Mouse (Mus musculus) left cerebral cortex, adult 9 months (tissue): ENCODE measurements around the gene Kremen2.

Experiments used
- DNase-seq, 2 experiments: peaks; one replicate each; pipeline ENCODE4 v3.0.0; 2022; ENCODE audit warnings: low spot score in 2 of 2

The Kremen2 gene

DNA sequence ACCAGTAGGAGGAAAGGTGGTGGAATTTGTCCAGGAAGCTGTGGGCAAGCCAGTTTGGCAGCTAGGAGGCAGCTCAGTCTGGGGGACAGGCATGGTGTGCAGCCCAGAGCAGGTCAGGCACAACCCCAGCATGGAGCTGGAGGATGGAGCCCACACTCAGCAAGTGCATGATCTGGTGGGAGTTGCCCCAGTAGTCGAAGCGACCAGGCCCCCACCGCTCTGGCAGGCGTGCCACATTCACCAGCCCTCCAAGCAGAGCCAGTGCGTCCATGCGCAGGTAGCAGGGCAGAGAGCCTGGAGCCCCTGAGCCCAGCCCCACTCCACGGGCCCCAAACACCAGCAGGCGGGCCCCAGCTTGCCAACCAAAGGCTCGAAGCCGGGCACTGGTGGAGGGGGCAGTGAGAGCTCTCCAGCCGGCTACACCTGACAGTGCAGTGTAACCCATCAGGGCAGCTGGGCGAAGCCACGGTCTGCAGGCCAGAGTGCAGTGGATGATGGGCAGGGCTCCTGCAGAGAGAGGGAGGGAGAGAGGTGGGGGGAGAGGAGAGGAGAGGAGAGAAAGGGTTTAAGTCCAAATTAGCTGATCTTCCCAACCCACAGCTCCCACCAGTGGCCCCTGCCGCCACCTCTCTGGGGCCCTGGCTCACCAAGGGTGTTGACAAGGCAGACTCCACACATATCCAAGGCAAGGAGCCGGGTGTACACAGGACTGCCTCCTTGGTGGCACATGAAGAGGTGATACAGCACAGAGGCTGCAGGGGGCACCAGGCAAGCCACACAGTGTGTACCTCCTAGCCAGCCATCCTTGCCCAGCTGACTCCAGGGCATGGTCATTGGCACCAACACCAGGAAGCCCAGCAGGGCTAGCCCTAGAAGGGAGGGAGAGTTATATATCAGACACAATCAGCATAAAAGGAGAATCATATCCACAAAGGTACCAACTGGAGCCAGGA, 7.9 kb downstream of the Kremen2 start:
- no peak for DNase-seq

DNA sequence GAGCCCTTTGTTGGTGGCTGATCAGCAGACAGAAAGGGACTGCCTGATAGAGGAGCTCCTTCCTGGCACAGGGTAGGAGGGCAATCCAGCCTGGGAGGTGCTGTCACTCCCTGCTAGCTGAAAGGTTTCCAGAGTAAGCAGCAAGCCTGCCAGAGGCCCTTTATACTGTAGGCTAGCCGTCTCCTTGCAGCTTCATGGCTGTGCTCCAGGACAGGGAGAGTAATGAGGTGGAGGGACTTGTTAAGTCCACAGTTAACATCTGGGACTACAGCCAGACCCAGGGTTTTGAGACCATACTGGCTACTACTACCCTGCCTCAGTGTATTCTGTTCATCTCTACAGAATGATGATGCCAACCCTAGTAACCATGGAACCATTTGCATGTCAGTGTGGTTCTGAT, 11.3 kb downstream of the Kremen2 start:
- DNase-seq, result no peak

DNA sequence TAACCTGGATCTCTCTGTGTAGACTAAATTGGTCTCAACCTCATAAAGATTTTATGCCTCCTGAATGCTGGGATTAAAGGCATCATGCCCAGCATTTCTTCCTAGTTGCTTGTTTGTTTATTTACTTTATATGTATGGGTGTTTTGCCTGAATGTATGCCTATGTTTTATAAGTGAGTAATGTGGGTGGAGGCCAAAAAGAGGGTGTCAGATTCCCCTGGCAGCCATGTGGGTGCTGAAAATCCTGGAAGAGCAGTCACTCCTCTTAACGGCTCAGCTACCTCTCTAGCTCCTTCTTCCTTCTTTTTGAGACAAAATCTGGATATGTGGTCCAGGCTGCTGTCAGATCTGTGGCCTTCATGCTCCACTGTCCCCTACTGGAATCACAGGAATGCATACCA, 15.2 kb downstream of the Kremen2 start:
- no peak for DNase-seq

DNA sequence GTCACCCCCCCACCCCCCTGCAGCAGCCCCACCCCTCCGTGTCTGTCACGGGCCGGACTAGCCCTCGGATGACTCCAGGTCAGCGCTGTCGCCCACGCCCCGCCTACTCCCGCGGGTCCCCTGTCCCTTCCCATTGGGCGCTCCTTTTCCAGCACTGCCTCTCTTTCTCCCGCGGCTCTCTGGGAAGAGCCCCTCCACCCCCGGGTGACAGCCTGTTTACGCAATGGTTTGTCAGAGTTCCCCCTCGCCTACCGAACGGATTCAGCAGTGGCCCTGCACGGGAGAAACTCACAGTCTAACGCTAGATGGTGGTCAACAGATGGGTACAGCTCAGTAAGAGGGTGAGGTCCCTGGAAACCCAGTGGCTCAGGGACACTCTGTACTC, 18.9 kb downstream of the Kremen2 start:
- peak in 1 of 2 experiments; percentile 60 for DNase-seq

DNA sequence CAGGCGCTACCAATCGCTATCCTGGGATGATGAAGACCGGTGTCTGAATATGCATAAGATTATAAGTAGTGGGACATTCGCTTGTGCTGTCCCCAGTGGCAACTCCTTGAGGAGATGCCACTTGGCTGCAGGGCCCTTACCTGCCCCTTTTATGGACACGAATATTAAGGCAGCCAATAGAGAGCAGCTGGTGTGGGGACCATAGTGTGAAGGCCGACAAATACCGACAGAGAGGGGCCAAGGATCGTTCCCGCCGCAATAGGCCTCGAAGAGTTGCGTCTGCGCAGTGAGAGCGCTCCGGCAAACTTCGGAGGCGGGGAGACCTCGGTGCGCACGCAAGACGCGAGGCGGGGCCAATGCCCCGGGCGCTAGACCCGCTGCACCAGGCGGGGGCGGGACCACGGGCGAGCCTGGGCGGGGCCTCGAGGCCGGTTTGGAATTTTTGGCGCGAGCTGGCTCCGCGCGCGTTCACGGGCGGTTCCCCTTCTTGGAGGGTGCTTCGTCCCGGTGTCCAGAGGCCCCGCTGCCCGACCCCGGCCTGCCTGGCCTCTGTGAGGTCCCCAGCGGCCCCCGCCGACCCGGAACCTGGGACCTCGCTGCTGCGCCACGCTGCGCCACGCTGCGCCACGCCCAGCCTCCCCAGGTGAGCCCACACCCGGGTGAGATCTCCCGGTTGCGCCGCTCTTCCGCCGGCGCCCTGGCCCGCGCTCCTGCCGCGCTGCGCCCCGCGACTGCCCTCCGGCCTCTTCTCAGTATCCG, 19.5 kb downstream of the Kremen2 start, which contains the start of gene Pkmyt1:
Pkmyt1 (plus strand) TSS at position 338 of the 759 bp plus-strand sequence.
- peak; percentile 85 to 93 for DNase-seq

DNA sequence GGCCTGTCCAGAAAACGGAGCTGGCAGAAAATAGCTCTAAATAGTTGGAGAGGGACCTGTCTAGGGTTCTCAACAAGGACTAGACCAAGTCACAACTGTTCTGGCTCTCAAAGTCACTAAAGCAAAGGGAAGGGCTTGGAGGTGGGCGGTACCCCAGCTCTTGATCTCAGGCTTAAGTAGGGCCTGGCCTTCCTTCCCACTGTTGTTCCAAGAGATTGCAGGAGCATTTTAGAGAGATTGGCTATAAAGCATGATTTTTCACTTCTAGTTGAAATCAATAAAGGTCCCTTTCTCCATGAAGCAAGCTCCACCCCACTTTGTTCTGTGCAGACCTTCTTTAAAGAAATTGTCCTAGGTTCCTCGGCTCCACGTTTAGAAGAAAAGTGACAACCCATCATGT, 20.2 kb downstream of the Kremen2 start:
- no peak for DNase-seq

DNA sequence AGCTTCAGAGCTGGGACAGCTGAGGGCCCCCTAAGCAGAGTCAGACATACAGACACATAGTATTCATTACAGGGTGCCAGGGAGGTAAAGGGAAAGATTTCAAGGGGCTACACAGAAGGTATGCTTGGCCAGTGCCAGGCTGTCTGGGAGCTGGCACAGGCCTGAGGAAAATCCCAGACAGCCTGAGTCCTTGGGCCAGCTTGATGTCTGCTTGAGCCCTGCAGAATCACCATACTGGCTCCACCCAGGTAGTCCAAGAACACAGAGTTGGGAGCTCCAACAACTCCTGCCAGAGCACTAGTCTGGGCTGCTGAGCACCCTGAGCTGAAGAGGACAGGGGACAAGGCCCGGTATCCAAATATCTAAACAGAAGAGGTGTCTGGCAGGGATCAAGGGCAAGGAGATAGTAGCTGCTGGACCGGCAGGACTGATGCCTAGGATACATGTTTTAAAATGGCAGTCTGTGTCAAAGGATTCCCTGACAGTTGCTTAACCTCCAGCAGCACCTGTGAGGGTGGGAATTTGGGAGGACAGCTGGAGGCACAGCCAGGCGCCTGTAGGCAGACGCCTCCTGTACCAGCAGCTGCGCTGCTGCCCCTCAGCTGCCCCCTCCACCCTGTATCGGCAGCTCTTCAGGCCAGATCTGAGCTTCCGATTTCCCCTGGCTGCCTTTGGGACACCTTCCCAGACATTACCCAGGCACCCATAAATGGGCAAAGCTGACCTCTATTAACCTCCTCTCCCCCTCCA, 23.1 kb downstream of the Kremen2 start, which contains the start of gene 1520401A03Rik:
1520401A03Rik (minus strand) TSS at position 408 of the 750 bp plus-strand sequence.
- DNase-seq, result no peak

DNA sequence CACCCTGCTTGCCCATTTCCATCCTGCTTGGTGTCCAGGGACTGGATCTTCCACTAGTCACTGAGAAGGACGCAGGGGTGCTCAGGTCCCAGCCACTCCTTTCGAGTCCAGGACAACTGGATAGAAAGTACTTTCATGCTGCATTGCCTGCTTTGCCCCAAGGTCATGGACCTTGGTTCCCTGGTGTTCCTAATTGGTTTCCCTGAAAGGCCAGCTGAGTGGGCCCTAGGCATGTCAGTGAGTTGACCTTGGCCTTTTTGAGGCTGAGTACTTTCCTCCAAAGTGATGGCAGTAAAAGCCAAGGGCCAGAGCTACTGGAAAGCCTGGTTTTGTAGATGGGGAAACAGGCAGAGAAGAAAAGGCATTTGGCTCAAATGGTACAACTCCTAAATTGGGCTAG, 23.7 kb downstream of the Kremen2 start:
- DNase-seq, result no peak

DNA sequence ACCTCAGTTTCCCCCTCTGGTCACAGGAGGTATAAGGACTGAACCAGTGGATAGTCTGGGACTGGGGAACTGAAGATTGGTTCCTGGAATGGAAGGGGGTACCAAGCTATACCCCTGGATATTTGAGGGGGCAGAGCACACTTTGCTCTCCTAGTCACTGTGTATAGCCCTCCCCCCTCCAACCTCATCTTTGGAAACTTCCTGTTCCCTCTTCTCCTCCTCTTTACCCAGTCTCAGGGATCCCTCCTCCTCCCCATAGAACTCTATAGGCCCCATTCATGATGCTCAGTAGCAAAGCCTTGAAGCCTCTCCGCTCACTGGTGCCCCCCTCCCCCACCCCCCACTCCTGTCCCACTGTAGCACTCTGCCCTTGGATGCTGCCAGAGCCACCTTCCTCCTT, 26.2 kb downstream of the Kremen2 start:
- no peak for DNase-seq

DNA sequence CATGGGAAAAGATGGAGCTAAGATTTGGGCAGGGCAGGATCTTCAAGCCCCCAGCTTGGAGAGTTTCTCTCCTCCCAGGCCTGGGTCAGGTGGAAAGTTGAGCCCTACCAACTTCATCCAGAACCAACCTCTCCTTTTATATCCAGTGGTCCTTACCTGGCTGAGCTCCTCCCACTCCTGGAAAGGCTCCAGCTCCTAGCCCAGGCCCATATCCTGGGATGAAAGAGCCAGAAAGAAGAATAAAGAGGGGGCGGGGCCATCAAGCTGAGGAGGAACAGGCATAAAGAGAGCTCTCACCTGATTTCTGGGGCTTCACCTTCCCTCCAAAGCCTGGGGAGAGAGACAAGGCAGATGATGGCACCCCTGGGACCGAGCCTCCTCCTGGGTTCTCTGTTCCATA, 28.6 kb downstream of the Kremen2 start:
- no peak for DNase-seq

DNA sequence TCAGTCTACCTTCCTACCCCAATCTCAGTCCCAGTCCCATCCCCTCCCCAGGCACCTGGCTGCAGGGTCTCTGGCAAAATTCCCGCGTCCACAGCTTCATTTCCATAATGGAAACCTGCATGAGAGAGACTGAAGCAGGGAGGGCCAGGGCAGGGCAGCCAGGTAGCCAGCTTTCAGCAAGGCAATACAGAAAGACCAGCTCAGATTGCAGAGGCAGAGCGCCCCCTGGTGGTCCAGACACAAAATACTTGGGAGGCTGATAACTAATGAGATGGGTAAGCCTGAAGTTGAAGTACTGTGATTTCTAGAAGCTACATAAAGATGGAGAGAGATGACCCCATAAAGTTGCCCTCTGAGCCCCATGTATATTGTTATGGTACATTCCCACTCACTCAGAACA, 39.4 kb downstream of the Kremen2 start:
- peak in 1 of 2 experiments; percentile 77 for DNase-seq

DNA sequence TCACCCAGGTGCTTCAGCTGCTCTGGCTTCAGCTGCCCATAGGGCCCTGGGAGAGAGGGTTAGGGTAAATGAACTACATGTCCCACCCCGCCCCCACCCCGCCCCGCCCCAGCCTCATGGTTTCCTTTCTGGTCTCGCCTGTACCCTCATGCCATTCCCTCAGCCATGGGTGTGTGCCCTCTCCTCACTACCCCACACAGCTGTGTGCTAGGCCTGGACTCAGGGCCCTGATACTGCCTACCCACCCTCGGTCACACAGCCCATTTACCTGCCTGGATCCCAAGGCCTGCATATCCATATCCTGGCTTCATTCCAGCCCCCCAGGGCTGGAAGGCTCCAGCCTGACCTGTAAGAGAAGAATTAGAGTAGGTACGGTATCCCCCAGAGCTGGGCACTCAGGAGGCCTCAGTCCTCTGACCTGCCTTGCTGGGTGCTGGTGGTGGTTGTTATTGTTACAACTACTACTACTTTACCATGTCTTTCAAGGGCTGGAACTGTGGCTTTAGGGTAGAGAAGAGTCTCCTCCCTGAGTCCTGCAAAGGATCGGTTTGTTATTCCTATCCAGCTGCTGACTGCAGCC, 40.0 kb downstream of the Kremen2 start:
- no peak for DNase-seq

DNA sequence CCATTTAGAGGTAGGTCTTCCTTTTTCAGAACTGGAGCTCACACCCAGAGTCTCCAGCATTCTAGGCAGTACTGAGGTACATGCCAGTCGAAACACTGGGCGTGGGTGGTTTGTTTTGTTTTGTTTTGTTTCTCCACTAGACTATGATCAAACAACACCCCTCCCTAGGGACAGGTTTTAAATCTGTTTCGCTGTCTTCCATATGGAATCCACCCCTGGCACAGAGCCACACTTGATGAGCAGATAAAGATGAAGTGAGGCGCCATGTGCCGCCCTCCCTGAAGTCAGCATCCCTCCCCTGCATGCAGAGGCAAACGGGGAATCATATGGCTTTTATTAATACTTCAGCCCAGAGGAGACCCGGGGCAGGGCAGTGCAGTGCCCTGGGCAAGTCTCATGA, 40.9 kb downstream of the Kremen2 start:
- DNase-seq, result peak in 1 of 2 experiments; percentile 32

DNA sequence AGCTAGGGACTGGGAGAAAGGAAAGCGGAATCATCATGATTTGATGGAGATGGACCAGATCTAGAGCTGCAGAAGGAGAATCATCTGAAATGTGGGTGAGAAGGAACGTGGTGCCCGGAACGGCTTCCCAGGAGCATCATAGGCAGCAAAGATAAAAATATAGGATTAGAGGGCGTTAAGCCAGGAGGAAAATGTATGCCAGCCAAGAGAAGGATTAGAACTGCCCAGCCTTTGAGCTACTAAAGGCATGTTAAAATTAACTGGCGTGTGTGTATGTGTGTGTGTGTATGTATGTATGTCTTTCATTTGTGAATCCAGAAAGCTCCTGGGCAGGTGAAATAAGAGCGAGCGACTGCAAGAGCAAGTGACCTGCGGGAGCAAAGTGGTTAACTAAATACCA, 42.3 kb downstream of the Kremen2 start:
- peak in 1 of 2 experiments; percentile 36 for DNase-seq

DNA sequence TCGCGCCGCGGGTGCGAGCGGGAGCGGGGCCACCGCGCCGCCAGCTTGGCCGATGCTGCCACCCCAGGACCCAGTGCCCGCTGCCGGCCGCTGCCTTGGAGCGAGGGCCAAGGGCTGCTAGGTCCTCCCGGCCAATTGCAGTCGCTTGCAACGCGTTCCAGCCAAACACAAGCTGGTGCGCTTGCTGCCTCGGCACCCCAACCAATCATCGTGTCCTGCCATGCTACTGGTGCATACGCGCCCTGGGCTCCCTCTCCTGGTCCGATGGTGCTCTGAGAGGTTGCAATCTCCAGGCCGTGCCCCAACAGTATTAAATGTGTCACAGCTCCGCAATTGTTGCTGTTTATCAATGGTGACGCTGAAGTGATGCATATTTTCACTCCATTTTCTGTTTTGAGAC, 45.6 kb downstream of the Kremen2 start:
- DNase-seq, result peak; percentile 73 to 92

DNA sequence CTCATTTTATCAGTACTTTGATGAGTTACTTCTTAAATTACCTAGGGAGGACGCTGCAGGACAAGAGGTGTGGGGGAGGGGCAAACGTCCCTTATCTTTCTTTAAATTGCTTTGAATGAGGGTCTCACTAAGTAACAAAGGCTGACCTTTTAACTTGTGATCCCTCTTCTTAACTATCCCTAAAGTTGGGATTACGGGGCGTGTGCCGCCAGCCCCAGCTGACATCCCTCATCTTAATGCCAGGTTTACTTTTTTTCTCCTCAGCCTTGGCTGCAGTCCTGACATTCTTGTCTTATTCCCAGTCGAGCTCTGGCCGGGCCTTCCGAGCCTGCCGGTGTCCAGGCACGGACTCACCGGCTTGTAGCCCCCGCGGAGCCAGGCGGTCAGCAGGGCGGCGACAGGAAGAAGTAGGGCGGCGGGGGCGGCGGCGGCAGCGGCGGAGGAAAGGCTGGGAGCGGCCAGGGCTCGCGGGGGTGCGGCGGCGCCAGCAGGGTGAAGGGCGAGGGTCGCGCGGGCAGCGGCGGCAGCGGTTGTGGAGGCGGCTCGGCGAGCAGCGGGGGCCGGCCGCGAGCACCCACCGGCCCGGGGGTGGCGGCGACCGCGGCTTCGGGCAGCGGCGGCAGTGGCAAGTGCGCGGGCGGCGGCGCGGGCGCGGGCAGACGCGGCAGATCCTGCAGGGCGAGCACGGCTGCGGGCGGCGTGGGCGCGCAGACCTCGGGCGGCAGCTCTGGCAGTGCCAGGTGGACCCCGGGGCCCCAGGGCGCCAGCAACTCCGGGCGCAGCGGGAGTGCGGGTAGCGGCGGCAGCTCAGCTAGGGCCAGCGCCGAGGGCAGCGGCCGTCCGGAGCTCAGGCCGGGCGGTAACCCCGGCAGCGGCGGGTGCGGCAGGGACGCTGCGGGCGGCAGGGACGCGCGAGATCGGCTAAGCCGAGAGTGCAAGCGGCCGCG, 46.2 kb downstream of the Kremen2 start:
- no peak for DNase-seq

DNA sequence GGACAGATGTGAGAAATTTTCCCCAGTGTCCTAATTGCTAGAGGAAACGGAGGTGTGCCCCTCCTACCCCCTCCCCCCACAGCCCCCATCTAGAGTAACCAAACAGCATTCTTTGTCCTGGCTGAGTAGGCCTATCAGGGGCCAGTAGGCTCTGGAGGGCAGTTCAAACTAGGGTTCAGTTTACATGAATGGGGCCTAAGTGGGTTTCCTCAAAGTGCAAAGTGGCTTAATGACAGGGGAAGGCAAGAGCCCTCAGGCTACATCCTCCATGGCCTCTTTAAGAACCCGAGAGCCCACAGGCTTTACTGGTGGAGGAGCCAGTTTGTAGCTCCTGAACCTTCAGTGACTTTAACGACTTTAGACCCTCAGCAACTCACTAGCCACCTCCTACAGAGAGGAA, 49.8 kb downstream of the Kremen2 start:
- DNase-seq, result no peak

DNA sequence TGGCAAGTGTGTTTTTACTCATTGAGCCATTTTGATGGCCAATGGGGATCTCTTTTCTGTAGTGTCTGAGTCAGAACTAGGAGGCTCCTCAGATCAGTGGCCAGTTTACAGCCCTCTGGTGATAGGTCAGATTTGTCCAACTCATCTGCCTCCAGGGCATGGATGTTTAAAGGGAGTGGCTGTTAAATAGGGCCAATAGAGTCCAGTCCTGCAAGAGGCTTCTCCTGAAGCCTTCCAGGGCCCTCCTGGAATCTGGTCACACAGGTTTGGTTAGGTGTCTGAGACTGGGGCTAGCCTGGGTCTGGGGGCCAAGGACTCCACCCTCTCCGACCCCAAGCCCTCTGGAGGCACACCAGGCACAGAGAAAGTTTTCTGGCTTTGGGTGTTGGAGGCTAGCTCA, 51.1 kb downstream of the Kremen2 start:
- no peak for DNase-seq
